Mouse (Mus musculus) forebrain, embryonic 10.5 days (tissue): ENCODE data around the gene Slc39a11. TPM values are rescaled to one million over a fixed set of nuclear protein-coding genes. Genes with fewer than 3 reads are reported as not detected.
A peak's percentile ranks its signal among the peaks of the same experiment; 100 is the strongest.

ENCODE experiments used
- DNase-seq: peaks from one replicate; pipeline ENCODE4 v3.0.0-alpha.2; 2017; ENCODE audit warnings: low spot score; ENCODE audit errors: extremely low spot score
- H3K27ac ChIP-seq: fragments of 300-500 bp; sonication (generic); 2 replicates; pipeline ENCODE4 v1.5.1; 2016; ENCODE audit warnings: mild to moderate bottlenecking
- H3K27me3 ChIP-seq: fragments of 300-500 bp; sonication (generic); 2 replicates; pipeline ENCODE4 v1.6.1; 2016; ENCODE audit warnings: mild to moderate bottlenecking; ENCODE audit not compliant: poor library complexity, severe bottlenecking
- H3K36me3 ChIP-seq: fragments of 300-500 bp; sonication (generic); replicated peaks from 2 replicates; pipeline ENCODE4 v1.6.1; 2016; ENCODE audit warnings: mild to moderate bottlenecking, moderate library complexity
- H3K4me1 ChIP-seq: fragments of 300-500 bp; sonication (generic); 2 replicates; pipeline ENCODE4 v1.6.1; 2016
- H3K4me3 ChIP-seq: fragments of 300-500 bp; sonication (generic); 2 replicates; pipeline ENCODE4 v1.5.1; 2016; ENCODE audit warnings: mild to moderate bottlenecking, moderate library complexity
- H3K9me3 ChIP-seq: fragments of 300-500 bp; sonication (generic); 2 replicates; pipeline ENCODE4 v1.6.1; 2016; ENCODE audit warnings: mild to moderate bottlenecking, moderate library complexity
- WGBS: fragments of 180-500 bp; shearing (Covaris S2); methylation state at CpG from one replicate; pipeline ENCODE4 v1.1.7; 2016; 5-methylcytosine and 5-hydroxymethylcytosine counted together
- polyA plus RNA-seq: library from polyadenylated mRNA; unstranded; fragments of >200 nt; fragmentation: Nextera tagmentation; extraction: Ambion mirVana; gene quantifications from 2 replicates; pipeline ENCODE4 v1.2.1, GENCODE M21; 2016

Gene Slc39a11
- polyA plus RNA-seq, 1 experiment from 2014 or later, result 18.4 TPM

DNA sequence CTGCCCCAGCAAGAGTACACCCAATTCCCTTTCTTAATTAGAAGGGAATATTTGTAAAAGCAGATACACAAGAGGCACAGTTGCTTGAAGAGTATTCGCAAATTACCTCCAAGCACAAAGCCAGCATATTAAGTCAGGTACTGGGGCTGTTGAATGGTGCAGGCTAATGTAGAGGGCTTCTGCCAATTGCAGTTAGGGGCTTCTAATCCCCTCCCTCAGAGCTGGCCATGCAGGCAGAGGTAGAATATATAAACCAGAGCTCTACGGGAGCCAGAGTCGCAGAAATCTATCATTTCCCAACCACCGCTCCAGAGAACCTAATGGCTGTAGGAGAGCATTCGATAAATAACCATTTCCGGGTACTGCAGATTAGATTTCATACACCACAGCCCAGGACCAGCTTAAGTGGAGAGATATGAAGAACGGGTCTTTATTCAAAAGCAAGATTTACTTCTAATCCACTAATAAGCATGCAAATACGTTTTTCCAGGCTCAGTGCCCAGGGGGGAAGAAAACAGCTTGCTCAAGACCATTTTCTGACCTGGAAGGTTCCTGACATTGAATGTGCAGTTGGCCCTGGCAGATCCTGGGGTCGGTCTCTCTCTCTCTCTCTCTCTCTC is 302.9 kb downstream of the Slc39a11 start:
- Histone ChIP-seq H3K27ac (no peak overlapping the region), H3K9me3 (peaks cover 14% of the 10 kb centered on the region; the same call in 1 of the 2 replicates), H3K4me3 (no peak overlapping the region), H3K27me3 (no peaks in the 10 kb centered on the region), H3K4me1 (peaks cover 17% of the 10 kb centered on the region), H3K36me3 (no peaks in the 10 kb centered on the region)
- WGBS, result 79% methylated on average over 9 of the region's 9 CpGs
- no peak for DNase-seq

GRCm38 (mm10) chr11:113339770-113340169 is 310.1 kb downstream of the Slc39a11 start:
- no peak for DNase-seq
- WGBS, result 89% methylated on average over 8 of the region's 8 CpGs
- H3K27ac ChIP-seq, result no peak overlapping the region

GRCm38 (mm10) chr11:113338581-113338980 is 311.3 kb downstream of the Slc39a11 start:
- 66% methylated on average over 5 of the region's 5 CpGs for WGBS
- Histone ChIP-seq H3K4me1 (peaks cover 19% of the 10 kb centered on the region), H3K27me3 (peaks cover 14% of the 10 kb centered on the region; the same call in 1 of the 2 replicates), H3K27ac (no peak overlapping the region), H3K4me3 (no peak overlapping the region), H3K9me3 (no peaks in the 10 kb centered on the region; the same call in 1 of the 2 replicates), H3K36me3 (no peaks in the 10 kb centered on the region)
- DNase-seq, result no peak

More at GRCm38 (mm10) chr11:113339770-113340169, 310.1 kb downstream of the Slc39a11 start:
- H3K4me1 ChIP-seq, result peaks cover 13% of the 10 kb centered on the region
- no peaks in the 10 kb centered on the region; the same call in 1 of the 2 replicates for H3K9me3 ChIP-seq
- H3K4me3 ChIP-seq, result no peak overlapping the region
- H3K36me3 ChIP-seq, result no peaks in the 10 kb centered on the region
- H3K27me3 ChIP-seq, result peaks cover 4% of the 10 kb centered on the region; the same call in 1 of the 2 replicates

- Histone ChIP-seq H3K36me3 (no peaks in the 10 kb centered on the region), H3K4me1 (peaks cover 28% of the 10 kb centered on the region), H3K4me3 (no peak overlapping the region), H3K27ac (no peak overlapping the region), H3K27me3 (peaks cover 26% of the 10 kb centered on the region), H3K9me3 (no peaks in the 10 kb centered on the region; the same call in 1 of the 2 replicates)
- 91% methylated on average over 5 of the region's 5 CpGs for WGBS
- DNase-seq, result no peak
Measured at GRCm38 (mm10) chr11:113335706-113336105, 314.2 kb downstream of the Slc39a11 start.

DNA sequence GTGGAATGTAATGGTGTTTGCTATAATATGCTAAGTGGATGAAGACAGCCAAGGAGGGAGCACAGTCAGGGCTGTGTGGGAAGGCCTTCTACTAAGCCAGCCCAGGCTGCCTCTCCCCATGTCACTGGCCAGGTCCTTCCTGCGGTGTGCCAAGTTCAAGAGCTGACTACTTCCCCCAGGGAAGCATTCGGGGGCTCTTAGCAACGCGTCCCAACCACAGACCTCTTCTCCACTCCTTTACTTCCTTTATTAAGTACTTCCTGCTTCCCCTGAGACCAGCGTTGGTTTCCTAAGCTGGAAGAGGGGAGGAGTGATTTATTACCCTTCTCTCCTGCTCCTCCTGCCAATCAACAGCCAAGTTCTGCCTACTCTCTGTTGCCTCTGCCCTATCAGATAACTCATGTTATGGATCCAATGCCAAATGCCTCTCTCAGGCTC is 315.4 kb downstream of the Slc39a11 start:
- Histone ChIP-seq H3K27ac (0 out of 2 replicates have a peak overlapping the region, but pooled peaks have one; percentile 63), H3K4me1 (peaks cover 41% of the 10 kb centered on the region), H3K4me3 (no peak overlapping the region), H3K27me3 (peaks cover 26% of the 10 kb centered on the region), H3K36me3 (no peaks in the 10 kb centered on the region), H3K9me3 (no peaks in the 10 kb centered on the region; the same call in 1 of the 2 replicates)
- 84% methylated on average over 5 of the region's 5 CpGs for WGBS
- no peak for DNase-seq

- Histone ChIP-seq H3K36me3 (no peaks in the 10 kb centered on the region), H3K4me1 (peaks cover 42% of the 10 kb centered on the region), H3K27me3 (peaks cover 26% of the 10 kb centered on the region), H3K4me3 (no peak overlapping the region), H3K9me3 (no peaks in the 10 kb centered on the region; the same call in 1 of the 2 replicates), H3K27ac (peak overlapping the region; percentile 63; the same call in 1 of the 2 replicates)
- DNase-seq, result no peak
- 38% methylated on average over 9 of the region's 9 CpGs for WGBS
Measured at GRCm38 (mm10) chr11:113333535-113333934, 316.3 kb downstream of the Slc39a11 start.

DNA sequence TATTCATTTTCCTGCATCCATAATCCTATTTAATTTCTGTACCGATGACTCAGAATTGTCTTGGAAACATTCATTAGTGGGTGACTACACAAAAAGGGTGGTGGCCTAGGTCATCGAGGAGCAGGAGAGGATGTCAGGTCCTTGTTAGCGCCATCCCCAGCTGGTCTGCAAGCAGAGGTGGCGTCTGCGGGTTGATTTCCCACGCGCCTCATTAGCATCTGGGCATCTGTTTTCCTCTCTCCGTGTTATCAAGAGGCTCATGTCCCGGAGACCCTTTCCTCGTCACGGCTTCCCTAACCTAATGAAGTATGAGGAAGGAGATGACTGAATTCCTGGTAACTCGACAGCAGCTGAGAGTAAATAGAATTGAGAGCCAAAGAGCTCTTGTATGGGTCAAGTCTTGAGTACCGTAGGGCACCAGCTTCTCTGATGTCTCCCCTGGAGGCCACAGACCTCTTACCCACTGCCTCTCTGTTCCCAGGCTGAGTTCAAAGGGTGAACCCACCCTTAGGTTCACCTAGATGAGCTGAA is 319.8 kb downstream of the Slc39a11 start:
- Histone ChIP-seq H3K36me3 (no peaks in the 10 kb centered on the region), H3K27ac (no peak overlapping the region), H3K9me3 (no peaks in the 10 kb centered on the region), H3K4me1 (peaks cover 59% of the 10 kb centered on the region), H3K27me3 (peaks cover 26% of the 10 kb centered on the region), H3K4me3 (no peak overlapping the region)
- 90% methylated on average over 13 of the region's 13 CpGs for WGBS
- no peak for DNase-seq

DNA sequence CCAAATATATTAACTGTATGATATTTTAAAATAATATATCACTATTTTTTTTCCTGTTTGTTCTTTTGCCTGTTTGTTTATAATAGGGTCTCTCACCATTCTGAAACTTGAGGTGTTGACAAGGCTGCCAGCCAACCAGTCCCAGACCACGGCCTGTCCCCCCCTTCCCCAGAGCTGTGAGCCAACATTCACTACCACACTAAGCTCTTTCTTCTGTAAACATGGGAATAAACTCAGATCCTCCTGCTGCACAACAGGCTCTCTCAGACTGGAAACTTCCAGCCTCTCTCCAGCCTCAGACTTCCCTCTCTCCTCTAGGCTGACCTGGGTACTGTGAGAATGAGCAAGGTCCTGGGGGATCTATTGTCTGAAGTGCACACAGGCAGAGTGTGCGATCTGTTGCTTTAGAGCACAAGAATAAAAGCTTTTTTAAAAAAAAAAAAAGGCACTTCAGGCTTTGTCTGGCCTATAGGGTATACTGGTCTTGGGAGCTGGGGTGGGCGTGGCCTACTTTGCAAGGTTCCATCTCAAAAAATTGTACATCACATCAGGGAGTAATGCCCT is 322.3 kb downstream of the Slc39a11 start:
- Histone ChIP-seq H3K27ac (peak overlapping the region; percentile 72), H3K9me3 (no peaks in the 10 kb centered on the region), H3K36me3 (no peaks in the 10 kb centered on the region), H3K4me3 (no peak overlapping the region), H3K4me1 (peaks cover 57% of the 10 kb centered on the region), H3K27me3 (peaks cover 12% of the 10 kb centered on the region)
- no peak for DNase-seq
- 61% methylated on average over 3 of the region's 3 CpGs for WGBS

GRCm38 (mm10) chr11:113326387-113327011 is 323.4 kb downstream of the Slc39a11 start:
- 30% methylated on average over 18 of the region's 18 CpGs for WGBS
- DNase-seq, result peak; percentile 85
- Histone ChIP-seq H3K27me3 (peaks cover 3% of the 10 kb centered on the region), H3K27ac (peak overlapping the region; percentile 35), H3K36me3 (no peaks in the 10 kb centered on the region), H3K4me3 (peak overlapping the region; percentile 26; the same call in 1 of the 2 replicates), H3K4me1 (peaks cover 56% of the 10 kb centered on the region), H3K9me3 (no peaks in the 10 kb centered on the region)

- WGBS, result 93% methylated on average over 3 of the region's 3 CpGs
- H3K4me3 ChIP-seq, result no peak overlapping the region
- no peaks in the 10 kb centered on the region; the same call in 1 of the 2 replicates for H3K27me3 ChIP-seq
- DNase-seq, result no peak
- H3K36me3 ChIP-seq, result no peaks in the 10 kb centered on the region
- H3K4me1 ChIP-seq, result peaks cover 27% of the 10 kb centered on the region
- peaks cover 14% of the 10 kb centered on the region for H3K9me3 ChIP-seq
- H3K27ac ChIP-seq, result no peak overlapping the region
Measured at GRCm38 (mm10) chr11:113321601-113322000, 328.3 kb downstream of the Slc39a11 start.

- no peak overlapping the region for H3K4me3 ChIP-seq
- H3K4me1 ChIP-seq, result peaks cover 21% of the 10 kb centered on the region
- peaks cover 3% of the 10 kb centered on the region; the same call in 1 of the 2 replicates for H3K9me3 ChIP-seq
- H3K36me3 ChIP-seq, result no peaks in the 10 kb centered on the region; the same call in 1 of the 2 replicates
- WGBS, result 65% methylated on average over 10 of the region's 10 CpGs
- peak overlapping the region; percentile 65 for H3K27ac ChIP-seq
- DNase-seq, result no peak
- no peaks in the 10 kb centered on the region for H3K27me3 ChIP-seq
Measured at GRCm38 (mm10) chr11:113309265-113309951, 340.5 kb downstream of the Slc39a11 start.

- WGBS, result 81% methylated on average over 4 of the region's 4 CpGs
- H3K27ac ChIP-seq, result peak overlapping the region; percentile 65
- peaks cover 3% of the 10 kb centered on the region; the same call in 1 of the 2 replicates for H3K9me3 ChIP-seq
- no peak for DNase-seq
- H3K4me3 ChIP-seq, result no peak overlapping the region
- H3K4me1 ChIP-seq, result peaks cover 21% of the 10 kb centered on the region
- H3K36me3 ChIP-seq, result no peaks in the 10 kb centered on the region; the same call in 1 of the 2 replicates
- H3K27me3 ChIP-seq, result no peaks in the 10 kb centered on the region
Measured at GRCm38 (mm10) chr11:113308256-113308941, 341.5 kb downstream of the Slc39a11 start.
